Mouse (Mus musculus) layer of hippocampus, adult 8-10 months (tissue): ENCODE results near the gene Fam129a. TPM values are rescaled to one million over a fixed set of nuclear protein-coding genes. Genes with fewer than 3 reads are reported as not detected.
"Not testable (repeated sequence)": the region's sequence is repeated elsewhere in the genome, so short reads cannot be mapped to it uniquely, and the experiment has no call there.

ENCODE experiments used
- DNase-seq, 2 experiments: peaks; one replicate each; pipeline ENCODE4 v3.0.0; 2022; ENCODE audit warnings: low spot score in 2 of 2
- total RNA-seq, 4 experiments: library from RNA; stranded (reverse); gene quantifications; 2 replicates each; pipeline ENCODE4 v1.2.4; 2022

Gene Fam129a
- total RNA-seq, 4 experiments from 2014 or later = 1.8 to 5.3 (median 3.5) TPM

GRCm38 (mm10) chr1:151725590-151725989, 154.6 kb downstream of the Fam129a start:
- DNase-seq = no peak

- DNase-seq = no peak
Observed at GRCm38 (mm10) chr1:151726358-151726757, 155.4 kb downstream of the Fam129a start.

- DNase-seq = no peak
Observed at GRCm38 (mm10) chr1:151728141-151728540, 157.2 kb downstream of the Fam129a start.

GRCm38 (mm10) chr1:151737146-151737545, 166.2 kb downstream of the Fam129a start:
- no peak for DNase-seq

- no peak for DNase-seq
Observed at GRCm38 (mm10) chr1:151741199-151741621, 170.2 kb downstream of the Fam129a start.

GRCm38 (mm10) chr1:151749894-151750293, 178.9 kb downstream of the Fam129a start:
- not testable (repeated sequence) for DNase-seq

GRCm38 (mm10) chr1:151752946-151753345, 182.0 kb downstream of the Fam129a start:
- no peak for DNase-seq

- DNase-seq = no peak
Observed at GRCm38 (mm10) chr1:151753374-151753929, 182.5 kb downstream of the Fam129a start.

- no peak for DNase-seq
Observed at GRCm38 (mm10) chr1:151754028-151754489, 183.1 kb downstream of the Fam129a start.

GRCm38 (mm10) chr1:151754881-151755659, 184.1 kb downstream of the Fam129a start, which contains the start of gene Edem3:
Edem3 (plus strand) TSS chr1:151755371.
- DNase-seq = peak; percentile 99

- DNase-seq = peak in 1 of 2 experiments; percentile 60
Observed at GRCm38 (mm10) chr1:151755660-151756424, 184.9 kb downstream of the Fam129a start.

GRCm38 (mm10) chr1:151756425-151756728, 185.4 kb downstream of the Fam129a start:
- DNase-seq = no peak

- DNase-seq = no peak
Observed at GRCm38 (mm10) chr1:151758301-151758700, 187.3 kb downstream of the Fam129a start.

GRCm38 (mm10) chr1:151758991-151759390, 188.0 kb downstream of the Fam129a start:
- DNase-seq = no peak

GRCm38 (mm10) chr1:151764236-151764635, 193.2 kb downstream of the Fam129a start:
- DNase-seq = no peak

GRCm38 (mm10) chr1:151766166-151766565, 195.2 kb downstream of the Fam129a start:
- no peak for DNase-seq

- DNase-seq = no peak
Observed at GRCm38 (mm10) chr1:151766976-151767654, 196.1 kb downstream of the Fam129a start.

- DNase-seq = no peak
Observed at GRCm38 (mm10) chr1:151769200-151769913, 198.4 kb downstream of the Fam129a start.
